Mouse (Mus musculus) bone marrow macrophage, adult 2 months (primary cell): ENCODE measurements around the gene Map3k19.

Source experiments
- CTCF ChIP-seq: IDR thresholded peaks from 2 replicates; pipeline ENCODE4 v1.5.1; 2012; ENCODE audit warnings: low read depth, mild to moderate bottlenecking, low read length, moderate library complexity
- POLR2A ChIP-seq: IDR thresholded peaks from 2 replicates; pipeline ENCODE4 v1.6.1; 2012; ENCODE audit warnings: mild to moderate bottlenecking, low read depth, low read length, borderline replicate concordance

DNA sequence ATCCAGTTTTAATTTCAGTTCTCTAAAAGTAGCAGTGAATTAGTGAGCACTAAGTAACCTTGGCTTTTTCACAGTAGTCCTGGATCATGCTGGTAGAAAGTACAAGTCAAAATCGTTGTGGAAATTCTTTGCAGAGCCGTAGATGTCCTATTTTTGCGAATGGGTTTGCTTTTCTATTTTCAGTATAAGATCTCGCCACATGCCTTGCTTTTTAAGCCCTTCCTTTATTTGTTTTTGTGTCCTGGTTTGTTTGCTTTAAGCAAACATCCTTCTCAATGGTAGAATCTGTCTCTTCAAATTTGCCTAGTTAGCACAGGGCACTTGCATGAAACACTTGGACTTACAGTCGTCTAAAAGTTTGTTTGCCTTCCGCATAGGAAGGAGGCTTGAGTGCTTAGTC is 78.6 kb downstream of the Map3k19 start:
- no peak for TF ChIP-seq CTCF
- no peak for TF ChIP-seq POLR2A
